7 mouse cellular contexts compared by ENCODE assay signal in the genomic region with DNA sequence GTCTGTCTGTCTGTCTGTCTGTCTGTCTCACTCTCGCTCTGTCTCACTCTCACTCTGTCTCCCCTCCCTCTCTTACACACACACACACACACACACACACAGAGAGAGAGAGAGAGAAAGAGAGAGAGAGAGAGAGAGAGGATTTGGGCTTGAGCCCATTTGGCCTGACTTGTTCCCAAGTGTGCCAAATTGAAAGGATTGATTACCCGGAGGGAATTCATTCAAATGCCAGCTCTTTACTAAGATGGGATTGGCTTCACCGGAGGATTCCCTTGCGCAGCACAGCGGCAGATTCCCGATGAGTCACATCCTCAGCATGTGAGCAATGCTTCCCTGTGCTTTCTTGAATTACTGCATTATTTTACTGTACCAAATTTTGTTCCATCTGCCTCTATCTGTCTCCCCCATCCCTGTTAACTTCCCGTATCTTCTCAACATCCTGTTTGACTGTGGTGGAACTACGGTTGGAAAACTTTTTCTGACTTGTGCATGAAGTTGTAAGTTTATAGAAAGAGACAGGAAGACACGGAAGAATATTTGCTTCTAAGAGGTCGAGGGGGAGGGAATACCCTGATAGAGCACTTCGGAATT.
DNase-seq lines count a peak whose midpoint lies in the region; ATAC-seq and TF ChIP-seq lines count a peak whose summit lies in the region.

No protein-coding gene starts in this region.

- no peak for ATAC-seq in intestine, postnatal 0 days
- ATAC-seq in intestine, embryonic 16.5 days, result no peak
- no peak for ATAC-seq in megakaryocyte progenitor cell, adult 5-6 weeks (replicated peaks; ENCODE audit: poor library complexity)

- no peak overlapping the region for H3K4me3 ChIP-seq in intestine, postnatal 0 days (ENCODE audit: low read depth, low read length)
- H3K4me3 ChIP-seq in intestine, embryonic 16.5 days (ENCODE audit: low read length), result no peak overlapping the region

- no peak for TF ChIP-seq CTCF in intestine, postnatal 0 days (IDR thresholded peaks at IDR 0.05; ENCODE audit: low read depth)

- H3K9me3 ChIP-seq in intestine, postnatal 0 days (ENCODE audit: control insufficient read depth), result no peaks in the 10 kb centered on the region
- no peaks in the 10 kb centered on the region for H3K9me3 ChIP-seq in intestine, embryonic 16.5 days (ENCODE audit: control insufficient read depth, low read length)

- WGBS in intestine, postnatal 0 days, result 42% methylated on average over 11 of the region's 11 CpGs
- 34% methylated on average over 11 of the region's 11 CpGs for WGBS in intestine, embryonic 16.5 days

- H3K27me3 ChIP-seq in intestine, postnatal 0 days (replicated peaks; ENCODE audit: control insufficient read depth, insufficient read depth, low read length), result no peaks in the 10 kb centered on the region
- no peaks in the 10 kb centered on the region for H3K27me3 ChIP-seq in intestine, embryonic 16.5 days (replicated peaks; ENCODE audit: control insufficient read depth, insufficient read depth, low read length)

- no peak overlapping the region for H3K9ac ChIP-seq in intestine, postnatal 0 days (ENCODE audit: low read depth, low read length)
- no peak overlapping the region for H3K9ac ChIP-seq in intestine, embryonic 16.5 days (ENCODE audit: low read depth, low read length)

- no peak overlapping the region for H3K27ac ChIP-seq in intestine, postnatal 0 days (ENCODE audit: low read depth, low read length)
- no peak overlapping the region for H3K27ac ChIP-seq in intestine, embryonic 16.5 days (ENCODE audit: low read length)

- H3K36me3 ChIP-seq in intestine, postnatal 0 days (ENCODE audit: control insufficient read depth, insufficient read depth), result no peaks in the 10 kb centered on the region
- no peaks in the 10 kb centered on the region for H3K36me3 ChIP-seq in intestine, embryonic 16.5 days (ENCODE audit: control insufficient read depth, insufficient read depth, low read length)

- DNase-seq in adrenal gland, postnatal 25 days, result peak; percentile 5
- DNase-seq in cerebellum, postnatal 25 days, result peak; percentile 34 to 56
- peak; percentile 48 to 82 for DNase-seq in left cerebral cortex, postnatal 25 days (ENCODE audit: low spot score in 2 of 2)
- no peak for DNase-seq in urinary bladder, adult 2 months (ENCODE audit: low spot score)

- no peaks in the 10 kb centered on the region for H3K4me1 ChIP-seq in intestine, postnatal 0 days (replicated peaks; ENCODE audit: control insufficient read depth, insufficient read depth, low read length)
- no peaks in the 10 kb centered on the region for H3K4me1 ChIP-seq in intestine, embryonic 16.5 days (ENCODE audit: control insufficient read depth, insufficient read depth, low read length)

- intact Hi-C loops in left cerebral cortex, postnatal 25 days (cut with DNase I), result no loop called here

- H3K4me2 ChIP-seq in intestine, postnatal 0 days (replicated peaks; ENCODE audit: low read depth), result 0 out of 2 replicates have a peak overlapping the region, but pooled peaks have one; percentile 13
- no peak overlapping the region for H3K4me2 ChIP-seq in intestine, embryonic 16.5 days (ENCODE audit: low read depth, low read length)
